Mouse (Mus musculus): ENCODE results near the gene Tspan8. TPM values are rescaled to one million over a fixed set of nuclear protein-coding genes. Genes with fewer than 3 reads are reported as not detected.

The Tspan8 gene
- polyA plus RNA-seq, 1 experiment = not detected

DNA sequence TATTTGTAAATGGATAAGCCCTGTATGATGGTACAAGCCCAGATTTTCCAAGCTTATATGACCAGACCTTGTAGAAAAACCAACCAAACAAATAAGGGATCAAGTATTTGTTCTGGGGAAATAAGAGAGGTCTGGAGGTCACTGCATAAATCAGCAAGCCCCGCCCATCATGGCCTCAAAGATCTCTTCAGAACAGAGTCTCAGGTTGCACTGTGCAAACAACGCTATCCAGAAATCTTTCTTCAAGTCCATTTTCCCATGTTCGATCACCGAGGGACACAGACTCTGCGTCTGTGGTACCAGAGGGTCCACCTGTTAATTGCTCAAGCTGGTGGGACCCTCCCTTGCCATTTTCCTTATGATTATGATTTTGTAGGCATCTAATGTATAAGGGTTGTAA, 45.3 kb downstream of the Tspan8 start:
- TF ChIP-seq CTCF (IDR thresholded peaks at IDR 0.05; ENCODE audit: insufficient read depth, low read depth, low read length) (no peak), POLR2A (IDR thresholded peaks at IDR 0.05; ENCODE audit: insufficient read depth, low read depth, low read length) (no peak)
- H3K4me3 ChIP-seq (ENCODE audit: insufficient read depth, low read depth, low read length) = no peak overlapping the region
- H3K27ac ChIP-seq (ENCODE audit: insufficient read depth, low read depth, low read length) = no peak overlapping the region
- H3K4me1 ChIP-seq (ENCODE audit: control insufficient read depth, insufficient read depth, low read length) = no peaks in the 10 kb centered on the region
- 90% methylated on average over 5 of the region's 5 CpGs for WGBS

DNA sequence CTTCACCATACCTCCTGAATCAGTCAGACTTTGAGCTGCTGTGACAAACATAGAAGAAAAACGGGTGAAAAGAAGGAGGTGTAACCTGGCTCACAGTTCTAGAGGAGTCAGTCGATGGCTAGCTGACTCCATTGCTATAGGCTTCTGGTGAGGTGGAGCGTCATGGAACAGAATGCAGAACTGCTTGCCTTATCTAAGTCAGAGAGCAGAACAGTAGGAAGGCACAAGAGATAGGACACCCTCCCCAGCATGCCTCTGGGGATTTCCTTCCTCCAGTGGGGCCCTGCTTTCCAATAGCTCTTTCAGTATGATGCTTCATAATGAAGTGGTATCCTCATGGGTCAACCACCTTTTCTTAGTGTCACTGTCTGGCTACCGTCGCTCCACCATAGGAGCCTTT, 66.1 kb downstream of the Tspan8 start:
- Histone ChIP-seq H3K4me3 (ENCODE audit: insufficient read depth, low read depth, low read length) (no peak overlapping the region), H3K27ac (ENCODE audit: insufficient read depth, low read depth, low read length) (no peak overlapping the region), H3K4me1 (ENCODE audit: control insufficient read depth, insufficient read depth, low read length) (no peaks in the 10 kb centered on the region)
- no peak for TF ChIP-seq CTCF (IDR thresholded peaks at IDR 0.05; ENCODE audit: insufficient read depth, low read depth, low read length)
- TF ChIP-seq POLR2A (IDR thresholded peaks at IDR 0.05; ENCODE audit: insufficient read depth, low read depth, low read length) = no peak
- 95% methylated on average over 5 of the region's 5 CpGs for WGBS

- WGBS = 63% methylated on average over 4 of the region's 4 CpGs
- no peak overlapping the region for H3K4me3 ChIP-seq (ENCODE audit: insufficient read depth, low read depth, low read length)
- no peak overlapping the region for H3K27ac ChIP-seq (ENCODE audit: insufficient read depth, low read depth, low read length)
- H3K4me1 ChIP-seq (ENCODE audit: control insufficient read depth, insufficient read depth, low read length) = no peaks in the 10 kb centered on the region
- no peak for TF ChIP-seq CTCF (IDR thresholded peaks at IDR 0.05; ENCODE audit: insufficient read depth, low read depth, low read length)
These were observed 75.3 kb downstream of the Tspan8 start for GRCm38 (mm10) chr10:115891924-115892323.

GRCm38 (mm10) chr10:115892973-115893372, 76.3 kb downstream of the Tspan8 start:
- TF ChIP-seq POLR2A (IDR thresholded peaks at IDR 0.05; ENCODE audit: insufficient read depth, low read depth, low read length) (no peak), CTCF (IDR thresholded peaks at IDR 0.05; ENCODE audit: insufficient read depth, low read depth, low read length) (no peak)
- Histone ChIP-seq H3K4me3 (ENCODE audit: insufficient read depth, low read depth, low read length) (no peak overlapping the region), H3K27ac (ENCODE audit: insufficient read depth, low read depth, low read length) (no peak overlapping the region), H3K4me1 (ENCODE audit: control insufficient read depth, insufficient read depth, low read length) (no peaks in the 10 kb centered on the region)
- 75% methylated on average over 6 of the region's 6 CpGs for whole genome bisulfite sequencing

- WGBS = 88% methylated on average over 5 of the region's 5 CpGs
- Histone ChIP-seq H3K27ac (ENCODE audit: insufficient read depth, low read depth, low read length) (no peak overlapping the region), H3K4me1 (ENCODE audit: control insufficient read depth, insufficient read depth, low read length) (no peaks in the 10 kb centered on the region), H3K4me3 (ENCODE audit: insufficient read depth, low read depth, low read length) (no peak overlapping the region)
- TF ChIP-seq CTCF (IDR thresholded peaks at IDR 0.05; ENCODE audit: insufficient read depth, low read depth, low read length) (no peak), POLR2A (IDR thresholded peaks at IDR 0.05; ENCODE audit: insufficient read depth, low read depth, low read length) (no peak)
These were observed 77.4 kb downstream of the Tspan8 start for GRCm38 (mm10) chr10:115894045-115894444.

DNA sequence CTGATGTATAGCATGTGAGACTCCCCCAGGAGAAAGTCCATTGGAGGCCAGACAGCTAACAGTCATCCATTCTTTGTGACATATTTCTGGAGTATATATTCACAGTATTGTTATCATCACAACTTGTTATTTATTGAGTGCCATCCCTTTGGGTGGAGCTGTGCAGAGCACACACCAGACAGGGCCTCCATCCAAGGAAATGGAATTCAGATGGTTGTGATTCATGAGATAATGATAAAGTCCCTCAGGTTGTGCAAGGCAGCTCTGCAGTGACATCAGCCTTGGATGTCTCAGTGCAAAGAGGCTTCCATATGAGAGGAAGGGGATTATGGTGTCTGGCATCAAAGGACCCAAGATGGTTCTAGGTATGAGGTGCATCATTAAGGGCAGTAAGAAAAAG, 80.1 kb downstream of the Tspan8 start:
- no peak for TF ChIP-seq POLR2A (IDR thresholded peaks at IDR 0.05; ENCODE audit: insufficient read depth, low read depth, low read length)
- no peak for TF ChIP-seq CTCF (IDR thresholded peaks at IDR 0.05; ENCODE audit: insufficient read depth, low read depth, low read length)
- H3K4me3 ChIP-seq (ENCODE audit: insufficient read depth, low read depth, low read length) = no peak overlapping the region
- no peaks in the 10 kb centered on the region for H3K4me1 ChIP-seq (ENCODE audit: control insufficient read depth, insufficient read depth, low read length)
- no peak overlapping the region for H3K27ac ChIP-seq (ENCODE audit: insufficient read depth, low read depth, low read length)

GRCm38 (mm10) chr10:115897235-115897634, 80.6 kb downstream of the Tspan8 start:
- Histone ChIP-seq H3K4me3 (ENCODE audit: insufficient read depth, low read depth, low read length) (no peak overlapping the region), H3K27ac (ENCODE audit: insufficient read depth, low read depth, low read length) (no peak overlapping the region), H3K4me1 (ENCODE audit: control insufficient read depth, insufficient read depth, low read length) (no peaks in the 10 kb centered on the region)
- 80% methylated on average over 7 of the region's 7 CpGs for WGBS
- TF ChIP-seq CTCF (IDR thresholded peaks at IDR 0.05; ENCODE audit: insufficient read depth, low read depth, low read length) = no peak
- no peak for TF ChIP-seq POLR2A (IDR thresholded peaks at IDR 0.05; ENCODE audit: insufficient read depth, low read depth, low read length)

Other genes starting within 250 kb of the Tspan8 start
- gene A930009A15Rik, start 246.8 kb upstream of the Tspan8 start, polyA plus RNA-seq (2012; ENCODE audit: insufficient read depth, insufficient read length, low replicate concordance, missing spikeins) = not detected in 2 replicates
- not detected in 2 replicates for gene Lgr5, start 229.1 kb upstream of the Tspan8 start, polyA plus RNA-seq (2012; ENCODE audit: insufficient read depth, insufficient read length, low replicate concordance, missing spikeins)
- not detected in 2 replicates for gene Ptprr, start 201.4 kb downstream of the Tspan8 start, polyA plus RNA-seq (2012; ENCODE audit: insufficient read depth, insufficient read length, low replicate concordance, missing spikeins)

Data from olfactory bulb, adult 2 months (tissue).